Mouse (Mus musculus): Measurements from ENCODE around the gene Iqgap1. TPM values are rescaled to one million over a fixed set of nuclear protein-coding genes. Genes with fewer than 3 reads are reported as not detected.

Gene Iqgap1
- polyA plus RNA-seq, 1 experiment from 2014 or later = 38.9 TPM

GRCm38 (mm10) chr7:80778958-80779669 is 46.7 kb downstream of the Iqgap1 start:
- Histone ChIP-seq H3K36me3 (no peaks in the 10 kb centered on the region), H3K9me3 (no peaks in the 10 kb centered on the region), H3K4me3 (replicated peaks) (no peak overlapping the region), H3K4me2 (no peak overlapping the region), H3K9ac (replicated peaks) (no peak overlapping the region), H3K27ac (peak overlapping the region; percentile 67; the same call in 1 of the 2 replicates), H3K27me3 (no peaks in the 10 kb centered on the region), H3K4me1 (replicated peaks) (0 out of 2 replicates have a peak, but pooled peaks cover 6% of the 10 kb centered on the region)
- WGBS = 74% methylated on average over 12 of the region's 12 CpGs
- no peak for ATAC-seq (ENCODE audit: insufficient number of reproducible peaks, insufficient read depth, low FRiP score, low TSS enrichment, low read depth)

GRCm38 (mm10) chr7:80778376-80778775 is 47.4 kb downstream of the Iqgap1 start:
- Histone ChIP-seq H3K4me3 (replicated peaks) (no peak overlapping the region), H3K27ac (no peak overlapping the region), H3K4me1 (replicated peaks) (0 out of 2 replicates have a peak, but pooled peaks cover 6% of the 10 kb centered on the region), H3K36me3 (no peaks in the 10 kb centered on the region), H3K9ac (replicated peaks) (no peak overlapping the region), H3K9me3 (no peaks in the 10 kb centered on the region), H3K4me2 (no peak overlapping the region), H3K27me3 (no peaks in the 10 kb centered on the region)
- no peak for ATAC-seq (ENCODE audit: insufficient number of reproducible peaks, insufficient read depth, low FRiP score, low TSS enrichment, low read depth)
- 94% methylated on average over 6 of the region's 6 CpGs for WGBS

DNA sequence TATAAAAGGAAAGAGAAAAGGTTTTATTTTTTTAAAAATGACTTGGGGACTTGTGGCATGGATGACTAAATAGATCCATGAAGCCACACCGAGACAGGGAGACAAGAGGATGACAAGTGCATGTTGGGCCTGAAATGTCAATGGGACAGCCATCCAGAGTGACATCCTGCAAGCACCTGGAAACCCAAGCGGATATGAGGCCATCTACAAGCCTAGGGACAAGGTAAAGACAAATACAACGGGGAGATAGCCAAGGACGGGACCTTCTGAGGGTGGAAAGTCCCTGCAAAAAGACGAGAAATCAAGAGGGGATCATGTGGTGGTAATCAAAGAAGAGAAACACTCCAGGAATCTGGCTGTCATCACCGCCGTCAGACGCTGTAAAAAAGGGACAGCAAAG is 48.6 kb downstream of the Iqgap1 start:
- Histone ChIP-seq H3K9ac (replicated peaks) (no peak overlapping the region), H3K36me3 (no peaks in the 10 kb centered on the region; the same call in 1 of the 2 replicates), H3K27me3 (no peaks in the 10 kb centered on the region), H3K4me1 (replicated peaks) (0 out of 2 replicates have a peak, but pooled peaks cover 4% of the 10 kb centered on the region), H3K4me2 (no peak overlapping the region), H3K4me3 (replicated peaks) (no peak overlapping the region), H3K9me3 (no peaks in the 10 kb centered on the region), H3K27ac (no peak overlapping the region)
- no peak for ATAC-seq (ENCODE audit: insufficient number of reproducible peaks, insufficient read depth, low FRiP score, low TSS enrichment, low read depth)
- 66% methylated on average over 8 of the region's 8 CpGs for WGBS

DNA sequence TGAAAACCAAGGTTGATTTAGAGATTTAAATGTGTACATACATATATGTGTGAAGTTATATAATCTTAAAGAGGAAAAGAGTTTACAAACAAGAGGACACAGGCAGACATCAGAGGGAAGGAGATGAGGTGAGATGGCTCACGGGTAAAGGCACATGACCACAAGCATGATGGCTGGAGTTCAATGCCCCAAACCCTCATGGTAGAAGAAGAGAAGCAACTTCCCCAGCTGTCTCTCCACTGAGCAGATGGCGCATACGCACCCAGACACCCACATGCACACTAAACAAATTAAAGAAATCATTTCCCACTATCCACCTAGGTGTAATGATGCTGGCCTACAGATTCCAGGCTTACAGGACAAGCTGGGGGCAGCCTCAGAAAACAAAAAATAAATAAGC is 49.7 kb downstream of the Iqgap1 start:
- Histone ChIP-seq H3K9ac (replicated peaks) (no peak overlapping the region), H3K27me3 (no peaks in the 10 kb centered on the region), H3K27ac (no peak overlapping the region), H3K4me1 (replicated peaks) (0 out of 2 replicates have a peak, but pooled peaks cover 4% of the 10 kb centered on the region), H3K9me3 (no peaks in the 10 kb centered on the region), H3K36me3 (no peaks in the 10 kb centered on the region; the same call in 1 of the 2 replicates), H3K4me3 (replicated peaks) (no peak overlapping the region), H3K4me2 (no peak overlapping the region)
- 90% methylated on average over 3 of the region's 3 CpGs for WGBS
- no peak for ATAC-seq (ENCODE audit: insufficient number of reproducible peaks, insufficient read depth, low FRiP score, low TSS enrichment, low read depth)

DNA sequence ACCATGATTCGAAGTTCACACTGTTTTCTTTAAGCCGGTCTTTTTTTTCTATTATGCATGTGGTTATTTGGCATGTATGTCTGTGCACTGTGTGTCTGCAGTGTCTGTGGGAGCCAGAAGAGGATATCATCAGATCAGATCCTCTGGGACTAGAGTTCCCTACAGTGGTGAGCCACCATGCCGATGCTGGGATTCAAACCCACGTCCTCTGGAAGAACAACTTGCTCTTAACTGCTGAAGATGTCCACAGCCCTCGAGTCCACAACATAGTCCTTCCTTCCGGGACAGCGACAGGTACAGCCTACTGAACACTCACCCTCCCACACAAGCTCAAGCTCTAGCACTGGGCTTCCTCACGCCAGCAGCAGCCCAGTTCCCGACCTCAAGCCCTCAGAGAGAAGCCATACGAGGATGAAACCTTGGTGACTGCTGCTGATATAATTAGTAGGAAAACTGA is 50.3 kb downstream of the Iqgap1 start:
- no peaks in the 10 kb centered on the region for H3K27me3 ChIP-seq
- no peaks in the 10 kb centered on the region; the same call in 1 of the 2 replicates for H3K36me3 ChIP-seq
- H3K4me3 ChIP-seq (replicated peaks) = no peak overlapping the region
- H3K9me3 ChIP-seq = no peaks in the 10 kb centered on the region
- 90% methylated on average over 10 of the region's 10 CpGs for WGBS
- H3K4me1 ChIP-seq (replicated peaks) = 0 out of 2 replicates have a peak, but pooled peaks cover 4% of the 10 kb centered on the region
- no peak overlapping the region for H3K4me2 ChIP-seq
- H3K9ac ChIP-seq (replicated peaks) = no peak overlapping the region
- no peak overlapping the region for H3K27ac ChIP-seq
- ATAC-seq (ENCODE audit: insufficient number of reproducible peaks, insufficient read depth, low FRiP score, low TSS enrichment, low read depth) = no peak

DNA sequence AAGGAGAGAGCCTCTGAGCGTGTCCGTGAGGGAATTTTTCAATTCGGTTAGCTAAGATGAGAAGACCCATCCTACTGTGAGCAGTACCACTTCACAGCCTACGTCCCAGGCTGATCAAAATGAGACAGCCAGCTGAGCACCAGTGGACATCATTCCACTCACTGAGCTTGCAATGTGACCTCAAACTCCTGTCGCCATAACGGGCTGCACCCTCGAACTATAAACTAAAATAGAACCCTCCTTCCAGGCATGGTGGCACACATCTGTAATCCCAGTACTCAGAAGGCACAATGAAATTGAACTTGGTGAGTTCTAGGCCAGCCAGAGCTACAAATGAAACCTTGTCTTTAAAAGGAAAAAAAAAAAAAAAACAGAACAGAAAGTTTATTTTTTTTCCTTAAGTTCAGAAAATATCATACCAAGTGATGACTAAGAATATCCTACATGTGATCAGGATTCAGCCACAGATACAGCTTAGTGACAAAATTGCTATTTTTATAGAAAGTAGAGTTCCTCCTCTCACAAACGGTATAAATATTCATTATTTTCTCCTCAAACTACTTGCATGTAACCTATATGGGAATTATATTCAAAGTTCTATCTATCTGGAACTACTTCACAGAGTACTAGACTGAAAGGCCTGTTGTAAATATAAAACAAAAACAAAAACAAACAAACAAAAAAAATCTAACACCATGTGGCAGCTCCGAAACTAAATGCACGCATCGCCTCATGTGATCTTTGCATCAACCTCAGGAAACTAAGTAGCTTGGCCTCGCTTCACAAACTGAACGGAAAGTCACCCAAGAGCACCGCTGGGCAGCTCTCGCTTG is 50.9 kb downstream of the Iqgap1 start:
- 0 out of 2 replicates have a peak, but pooled peaks cover 4% of the 10 kb centered on the region for H3K4me1 ChIP-seq (replicated peaks)
- no peak for ATAC-seq (ENCODE audit: insufficient number of reproducible peaks, insufficient read depth, low FRiP score, low TSS enrichment, low read depth)
- H3K36me3 ChIP-seq = no peaks in the 10 kb centered on the region; the same call in 1 of the 2 replicates
- no peaks in the 10 kb centered on the region for H3K9me3 ChIP-seq
- no peak overlapping the region for H3K4me2 ChIP-seq
- no peak overlapping the region for H3K4me3 ChIP-seq (replicated peaks)
- H3K9ac ChIP-seq (replicated peaks) = no peak overlapping the region
- no peak overlapping the region for H3K27ac ChIP-seq
- H3K27me3 ChIP-seq = no peaks in the 10 kb centered on the region
- WGBS = 90% methylated on average over 15 of the region's 15 CpGs

- 72% methylated on average over 14 of the region's 14 CpGs for WGBS
- Histone ChIP-seq H3K4me3 (replicated peaks) (no peak overlapping the region), H3K27ac (no peak overlapping the region), H3K9me3 (no peaks in the 10 kb centered on the region), H3K9ac (replicated peaks) (no peak overlapping the region), H3K27me3 (no peaks in the 10 kb centered on the region), H3K4me1 (replicated peaks) (0 out of 2 replicates have a peak, but pooled peaks cover 4% of the 10 kb centered on the region), H3K4me2 (no peak overlapping the region), H3K36me3 (no peaks in the 10 kb centered on the region; the same call in 1 of the 2 replicates)
- ATAC-seq (ENCODE audit: insufficient number of reproducible peaks, insufficient read depth, low FRiP score, low TSS enrichment, low read depth) = no peak
Observed at GRCm38 (mm10) chr7:80773834-80774614, 51.8 kb downstream of the Iqgap1 start.

GRCm38 (mm10) chr7:80770466-80770865 is 55.3 kb downstream of the Iqgap1 start:
- 0 out of 2 replicates have a peak, but pooled peaks cover 4% of the 10 kb centered on the region for H3K4me1 ChIP-seq (replicated peaks)
- H3K4me3 ChIP-seq (replicated peaks) = no peak overlapping the region
- peaks cover 10% of the 10 kb centered on the region; the same call in 1 of the 2 replicates for H3K36me3 ChIP-seq
- no peak overlapping the region for H3K9ac ChIP-seq (replicated peaks)
- no peak overlapping the region for H3K27ac ChIP-seq
- H3K9me3 ChIP-seq = no peaks in the 10 kb centered on the region
- H3K4me2 ChIP-seq = no peak overlapping the region
- no peaks in the 10 kb centered on the region for H3K27me3 ChIP-seq
- ATAC-seq (ENCODE audit: insufficient number of reproducible peaks, insufficient read depth, low FRiP score, low TSS enrichment, low read depth) = no peak
- WGBS = 71% methylated on average over 2 of the region's 2 CpGs

DNA sequence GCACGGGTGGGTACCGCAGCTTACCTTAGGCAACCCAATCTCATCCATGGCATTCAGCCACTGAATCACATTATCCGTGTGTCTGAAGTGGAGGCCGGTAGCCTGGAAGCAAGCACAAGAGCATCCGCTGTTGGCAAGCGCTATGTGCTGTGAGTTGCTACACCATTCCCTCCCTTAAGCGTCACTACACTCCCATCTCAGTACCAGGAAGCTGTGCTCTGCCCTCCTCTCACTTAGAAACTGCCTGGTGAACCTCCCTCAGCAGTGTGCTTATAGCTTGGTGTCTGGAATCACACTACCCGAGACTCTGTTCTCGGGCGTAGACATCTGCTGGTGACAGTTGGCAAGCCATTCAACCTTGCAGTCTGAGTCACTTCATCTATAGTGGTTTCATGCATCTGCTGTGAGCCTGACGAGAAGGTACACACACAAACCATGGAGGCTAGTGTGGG is 58.9 kb downstream of the Iqgap1 start:
- no peak overlapping the region for H3K27ac ChIP-seq
- H3K27me3 ChIP-seq = no peaks in the 10 kb centered on the region
- no peaks in the 10 kb centered on the region for H3K9me3 ChIP-seq
- H3K4me3 ChIP-seq (replicated peaks) = no peak overlapping the region
- WGBS = 89% methylated on average over 11 of the region's 11 CpGs
- H3K4me2 ChIP-seq = no peak overlapping the region
- H3K36me3 ChIP-seq = 0 out of 2 replicates have a peak, but pooled peaks cover 16% of the 10 kb centered on the region
- H3K9ac ChIP-seq (replicated peaks) = no peak overlapping the region
- ATAC-seq (ENCODE audit: insufficient number of reproducible peaks, insufficient read depth, low FRiP score, low TSS enrichment, low read depth) = no peak
- no peaks in the 10 kb centered on the region for H3K4me1 ChIP-seq (replicated peaks)

GRCm38 (mm10) chr7:80766072-80766471 is 59.7 kb downstream of the Iqgap1 start:
- ATAC-seq (ENCODE audit: insufficient number of reproducible peaks, insufficient read depth, low FRiP score, low TSS enrichment, low read depth) = no peak
- no peaks in the 10 kb centered on the region for H3K27me3 ChIP-seq
- no peak overlapping the region for H3K4me3 ChIP-seq (replicated peaks)
- H3K4me2 ChIP-seq = no peak overlapping the region
- H3K9ac ChIP-seq (replicated peaks) = no peak overlapping the region
- H3K36me3 ChIP-seq = 0 out of 2 replicates have a peak, but pooled peaks cover 16% of the 10 kb centered on the region
- H3K27ac ChIP-seq = no peak overlapping the region
- no peaks in the 10 kb centered on the region for H3K9me3 ChIP-seq
- no peaks in the 10 kb centered on the region for H3K4me1 ChIP-seq (replicated peaks)
- WGBS = 77% methylated on average over 3 of the region's 3 CpGs

Data from limb, embryonic 12.5 days (tissue).